Mouse (Mus musculus) embryonic facial prominence, embryonic 11.5 days (tissue): ENCODE measurements at regions not wholly inside any gene's neighbourhood (a gene's known extent, or its start where the extent isn't known, plus 50 kb on each side); places are given as distances from the start of the nearest gene placed in this dataset.
A peak's percentile ranks its signal among the peaks of the same experiment; 100 is the strongest.

Experiments used
- ATAC-seq: fragments of 200-750 bp; cut with Nextera tagmentation; replicated peaks from 2 replicates; pipeline ENCODE4 v1.8.0; 2017; ENCODE audit warnings: low read depth; ENCODE audit not compliant: insufficient number of reproducible peaks, low FRiP score, low TSS enrichment
- DNase-seq: peaks from one replicate; pipeline ENCODE4 v3.0.0-alpha.2; 2015; ENCODE audit warnings: low spot score
- H3K27ac ChIP-seq: fragments of 300-500 bp; sonication (generic); replicated peaks from 2 replicates; pipeline ENCODE4 v1.5.1; 2014; ENCODE audit warnings: mild to moderate bottlenecking, low read depth, low read length, control low read depth
- H3K27me3 ChIP-seq: fragments of 300-500 bp; sonication (generic); 2 replicates; pipeline ENCODE4 v1.6.1; 2014; ENCODE audit warnings: mild to moderate bottlenecking, low read length, moderate library complexity, mixed read lengths; ENCODE audit not compliant: control insufficient read depth, insufficient read depth
- H3K36me3 ChIP-seq: fragments of 300-500 bp; sonication (generic); replicated peaks from 2 replicates; pipeline ENCODE4 v1.6.1; 2014; ENCODE audit warnings: low read depth, mild to moderate bottlenecking, low read length, moderate library complexity, mixed read lengths; ENCODE audit not compliant: control insufficient read depth, insufficient read depth
- H3K4me1 ChIP-seq: fragments of 300-500 bp; sonication (generic); 2 replicates; pipeline ENCODE4 v1.6.1; 2014; ENCODE audit warnings: low read length, mixed read lengths; ENCODE audit not compliant: control insufficient read depth, insufficient read depth
- H3K4me2 ChIP-seq: fragments of 300-500 bp; sonication (generic); 2 replicates; pipeline ENCODE4 v1.6.1; 2014; ENCODE audit warnings: low read depth, mild to moderate bottlenecking, control low read depth, low read length, moderate library complexity
- H3K4me3 ChIP-seq: fragments of 300-500 bp; sonication (generic); 2 replicates; pipeline ENCODE4 v1.5.1; 2014; ENCODE audit warnings: low read depth, low read length, control low read depth
- H3K9ac ChIP-seq: fragments of 300-500 bp; sonication (generic); replicated peaks from 2 replicates; pipeline ENCODE4 v1.6.1; 2014; ENCODE audit warnings: mild to moderate bottlenecking, control low read depth, low read length
- H3K9me3 ChIP-seq: fragments of 300-500 bp; sonication (generic); replicated peaks from 2 replicates; pipeline ENCODE4 v1.6.1; 2016; ENCODE audit warnings: mild to moderate bottlenecking, low read length, inconsistent platforms, mixed read lengths; ENCODE audit not compliant: control insufficient read depth
- WGBS: fragments of 180-500 bp; shearing (Covaris S2); extraction: QIAGEN DNeasy Blood & Tissue Kit; methylation state at CpG from one replicate; pipeline ENCODE4 v1.1.7; 2014; 5-methylcytosine and 5-hydroxymethylcytosine counted together

GRCm38 (mm10) chr14:105675801-105676645, 220.6 kb downstream of the Spry2 start:
- WGBS = 36% methylated on average over 13 of the region's 13 CpGs
- H3K4me2 ChIP-seq = peak overlapping the region; percentile 8; the same call in 1 of the 2 replicates
- no peaks in the 10 kb centered on the region for H3K36me3 ChIP-seq
- no peak overlapping the region for H3K9ac ChIP-seq
- DNase-seq = peak; percentile 89
- H3K27ac ChIP-seq = no peak overlapping the region
- no peaks in the 10 kb centered on the region for H3K9me3 ChIP-seq
- H3K27me3 ChIP-seq = no peaks in the 10 kb centered on the region
- no peak for ATAC-seq
- no peak overlapping the region for H3K4me3 ChIP-seq
- H3K4me1 ChIP-seq = no peaks in the 10 kb centered on the region

DNA sequence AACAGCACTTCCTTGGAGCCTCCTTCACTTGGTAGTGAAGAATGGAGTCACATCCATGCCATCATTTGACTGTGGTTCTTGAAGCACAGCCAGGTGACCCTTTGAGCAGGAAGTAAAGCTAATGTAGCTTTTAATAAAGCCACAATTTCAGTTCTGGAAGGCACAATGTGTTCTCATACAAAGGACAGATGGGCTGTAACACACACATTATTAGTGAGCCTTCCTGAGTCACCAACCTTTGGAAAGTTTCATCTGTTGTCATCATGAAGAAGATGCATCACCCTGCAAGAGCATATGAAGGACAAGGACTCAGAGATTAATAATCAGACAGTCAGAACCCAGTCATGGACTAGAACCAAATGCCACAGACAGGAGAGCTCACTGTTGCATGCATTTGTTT, 221.6 kb downstream of the Spry2 start:
- DNase-seq (no peak), ATAC-seq (no peak)
- Histone ChIP-seq H3K36me3 (no peaks in the 10 kb centered on the region), H3K27ac (no peak overlapping the region), H3K4me2 (no peak overlapping the region), H3K9ac (no peak overlapping the region), H3K4me1 (no peaks in the 10 kb centered on the region), H3K4me3 (no peak overlapping the region), H3K27me3 (no peaks in the 10 kb centered on the region), H3K9me3 (no peaks in the 10 kb centered on the region)

GRCm38 (mm10) chr14:105668969-105669368, 227.7 kb downstream of the Spry2 start:
- no peaks in the 10 kb centered on the region for H3K27me3 ChIP-seq
- H3K4me3 ChIP-seq = no peak overlapping the region
- H3K9me3 ChIP-seq = no peaks in the 10 kb centered on the region
- 40% methylated on average over 11 of the region's 11 CpGs for WGBS
- DNase-seq (no peak), ATAC-seq (no peak)
- no peaks in the 10 kb centered on the region for H3K36me3 ChIP-seq
- no peak overlapping the region for H3K4me2 ChIP-seq
- no peak overlapping the region for H3K27ac ChIP-seq
- H3K9ac ChIP-seq = no peak overlapping the region
- H3K4me1 ChIP-seq = no peaks in the 10 kb centered on the region

DNA sequence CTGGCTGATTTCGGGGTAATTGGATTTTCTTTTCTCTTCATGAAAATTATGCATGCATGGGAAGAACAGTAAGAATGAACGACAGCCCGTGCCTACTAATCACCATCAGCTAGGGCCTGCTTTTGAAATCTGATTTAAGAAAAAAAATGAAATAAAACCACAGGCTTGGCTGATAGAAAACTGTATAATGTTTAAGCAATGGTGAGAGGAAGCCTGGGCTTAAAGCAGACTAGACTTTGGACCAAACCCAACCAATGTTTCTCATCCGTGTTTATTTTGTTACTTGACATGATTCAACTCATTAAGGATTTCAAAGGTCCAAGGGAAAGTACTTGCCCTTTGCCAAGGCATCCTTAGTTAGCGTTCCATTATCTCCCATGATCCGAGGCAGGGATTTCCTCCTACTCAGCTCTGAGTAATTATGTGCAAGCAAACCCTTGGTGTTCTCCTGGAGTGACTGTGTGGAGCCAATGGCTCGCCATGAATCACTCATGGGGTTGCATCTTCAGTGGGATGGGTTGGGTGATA, 231.9 kb downstream of the Spry2 start:
- no peaks in the 10 kb centered on the region for H3K27me3 ChIP-seq
- no peaks in the 10 kb centered on the region for H3K4me1 ChIP-seq
- H3K27ac ChIP-seq = no peak overlapping the region
- DNase-seq = no peak
- H3K9me3 ChIP-seq = no peaks in the 10 kb centered on the region
- H3K36me3 ChIP-seq = no peaks in the 10 kb centered on the region
- H3K4me3 ChIP-seq = no peak overlapping the region
- no peak overlapping the region for H3K9ac ChIP-seq
- no peak overlapping the region for H3K4me2 ChIP-seq
- WGBS = 77% methylated on average over 7 of the region's 7 CpGs
- no peak for ATAC-seq

DNA sequence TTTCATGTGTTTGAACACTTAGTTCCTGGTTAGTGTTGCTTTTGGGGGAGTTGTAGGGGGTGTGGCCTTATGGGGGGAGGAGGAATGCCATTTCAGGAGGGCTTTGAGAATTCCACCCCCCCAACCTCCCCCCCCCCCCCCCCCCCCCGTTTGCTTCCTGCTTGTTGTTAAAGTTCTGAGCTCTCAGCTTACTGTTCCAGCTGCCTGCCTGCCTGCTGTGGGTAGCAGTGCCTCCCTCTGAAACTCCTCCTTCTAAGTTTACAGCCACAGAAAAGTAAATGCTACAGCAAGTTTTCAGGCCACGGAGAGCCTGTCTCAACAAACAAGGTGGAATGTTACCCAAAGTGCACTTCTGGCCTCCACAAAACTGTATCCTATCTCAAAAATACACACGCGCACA, 233.1 kb downstream of the Spry2 start:
- Histone ChIP-seq H3K27me3 (no peaks in the 10 kb centered on the region), H3K4me2 (no peak overlapping the region), H3K4me3 (no peak overlapping the region), H3K9me3 (no peaks in the 10 kb centered on the region), H3K27ac (no peak overlapping the region), H3K36me3 (no peaks in the 10 kb centered on the region), H3K9ac (no peak overlapping the region), H3K4me1 (no peaks in the 10 kb centered on the region)
- no peak for DNase-seq
- WGBS = 90% methylated on average over 3 of the region's 4 CpGs
- no peak for ATAC-seq

DNA sequence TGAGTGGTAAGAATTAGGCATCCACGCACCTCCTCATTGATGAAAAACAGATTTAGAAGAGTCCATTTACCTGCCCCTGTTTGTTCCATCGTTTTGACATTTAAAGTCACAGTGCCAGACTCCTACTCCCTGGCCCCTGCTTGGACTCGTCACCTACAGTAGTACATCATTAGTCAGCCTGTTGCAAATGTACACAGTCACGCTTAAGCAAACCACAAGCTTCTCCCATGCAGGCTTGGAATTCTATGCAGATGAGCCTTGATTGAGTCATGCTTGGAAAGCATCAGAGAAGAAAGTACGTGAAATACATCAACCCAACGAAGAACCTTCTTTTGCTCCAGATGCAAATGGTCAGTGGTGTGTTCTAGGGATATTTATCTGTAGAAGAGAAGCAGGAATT, 233.8 kb downstream of the Spry2 start:
- ATAC-seq (no peak), DNase-seq (no peak)
- Histone ChIP-seq H3K9me3 (no peaks in the 10 kb centered on the region), H3K4me2 (no peak overlapping the region), H3K9ac (no peak overlapping the region), H3K27me3 (no peaks in the 10 kb centered on the region), H3K36me3 (no peaks in the 10 kb centered on the region), H3K4me1 (no peaks in the 10 kb centered on the region), H3K4me3 (no peak overlapping the region), H3K27ac (no peak overlapping the region)
- WGBS = 82% methylated on average over 6 of the region's 6 CpGs

- DNase-seq = no peak
- Histone ChIP-seq H3K9ac (no peak overlapping the region), H3K27me3 (no peaks in the 10 kb centered on the region), H3K4me1 (no peaks in the 10 kb centered on the region), H3K4me3 (no peak overlapping the region), H3K36me3 (no peaks in the 10 kb centered on the region), H3K9me3 (no peaks in the 10 kb centered on the region), H3K27ac (no peak overlapping the region), H3K4me2 (no peak overlapping the region)
- WGBS = 89% methylated on average over 2 of the region's 2 CpGs
- ATAC-seq = no peak
Measured at GRCm38 (mm10) chr14:105658316-105658715, 238.3 kb downstream of the Spry2 start.

DNA sequence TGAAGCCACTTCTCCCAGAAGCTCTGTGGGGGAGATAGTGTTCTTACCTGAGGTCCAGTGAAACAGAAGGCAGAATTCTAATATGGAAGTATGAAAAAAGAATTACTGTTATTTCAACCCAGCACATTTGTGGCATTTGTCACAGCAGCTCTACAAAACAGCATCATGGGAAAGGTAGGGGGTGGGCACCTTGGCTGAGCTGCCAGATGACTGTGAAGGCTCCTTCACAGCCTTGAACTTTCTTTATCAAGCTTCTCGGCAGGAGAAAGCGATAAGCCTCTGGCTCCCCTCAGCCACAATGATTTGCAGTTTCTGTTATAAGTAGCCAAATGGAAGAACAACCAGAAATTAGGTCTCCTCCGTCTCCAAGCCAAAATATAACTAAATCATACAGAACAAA, 249.5 kb downstream of the Spry2 start:
- no peak for ATAC-seq
- Histone ChIP-seq H3K9me3 (no peaks in the 10 kb centered on the region), H3K4me2 (no peak overlapping the region), H3K27me3 (no peaks in the 10 kb centered on the region), H3K9ac (no peak overlapping the region), H3K36me3 (no peaks in the 10 kb centered on the region), H3K27ac (no peak overlapping the region), H3K4me3 (no peak overlapping the region), H3K4me1 (no peaks in the 10 kb centered on the region)
- DNase-seq = no peak
- whole genome bisulfite sequencing = 90% methylated on average over 3 of the region's 3 CpGs
